Mouse (Mus musculus): Measurements from ENCODE around the gene Car4. TPM values are rescaled to one million over a fixed set of nuclear protein-coding genes. Genes with fewer than 3 reads are reported as not detected.

Gene Car4
- 0.23 and 0.26 TPM in 2 replicates for polyA plus RNA-seq (2015; fragmentation: Nextera tagmentation; extraction: Ambion mirVana)

DNA sequence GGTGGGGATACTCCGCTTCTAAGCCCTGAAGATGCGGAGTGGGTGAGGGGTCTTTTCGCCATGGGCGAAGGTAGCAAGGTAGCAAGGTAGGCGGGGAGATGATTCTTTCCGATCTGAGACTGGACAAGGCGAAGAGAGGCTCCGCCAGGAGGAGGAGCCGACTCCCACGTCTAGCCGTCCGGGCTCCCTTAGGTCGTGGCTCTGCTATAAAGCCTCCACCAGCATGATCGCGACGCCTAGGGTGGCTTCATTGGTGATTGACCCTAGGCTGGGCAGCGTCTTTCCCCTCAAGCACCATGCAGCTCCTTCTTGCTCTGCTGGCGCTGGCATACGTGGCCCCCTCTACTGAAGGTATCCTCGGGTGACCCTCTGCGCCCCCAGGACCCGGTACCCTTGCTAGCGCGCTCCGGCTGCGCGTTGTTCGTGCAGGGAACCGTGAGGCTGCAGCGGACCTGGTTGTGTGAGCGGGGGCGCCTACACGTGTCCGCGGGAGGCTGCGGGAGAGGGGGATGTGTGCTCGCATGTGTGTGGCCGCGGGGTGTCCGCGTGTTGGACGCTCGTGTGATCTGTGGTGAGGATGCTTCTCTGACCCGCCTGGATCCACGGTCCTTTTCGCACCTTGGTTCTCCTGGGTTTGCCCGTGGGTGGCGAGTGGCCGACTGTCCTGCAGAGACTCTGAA is at the start of gene Car4:
TSS of gene Car4 (plus strand) at position 196 of the 680 bp plus-strand sequence.
- Histone ChIP-seq H3K4me3 (peak within 1 kb of the TSS; percentile 33), H3K4me1 (peaks cover 20% of the 10 kb centered on the region), H3K27ac (no peak within 1 kb of the TSS), H3K36me3 (no peaks in the 10 kb centered on the region), H3K9me3 (no peaks in the 10 kb centered on the region), H3K27me3 (peaks cover 54% of the 10 kb centered on the region), H3K9ac (0 out of 2 replicates have a peak within 1 kb of the TSS, but pooled peaks have one; percentile 19), H3K4me2 (replicated peaks) (peak within 1 kb of the TSS; percentile 59)
- no peak for ATAC-seq (ENCODE audit: low FRiP score, low read depth)
- under 1% methylated on average over 49 of the region's 49 CpGs for WGBS

DNA sequence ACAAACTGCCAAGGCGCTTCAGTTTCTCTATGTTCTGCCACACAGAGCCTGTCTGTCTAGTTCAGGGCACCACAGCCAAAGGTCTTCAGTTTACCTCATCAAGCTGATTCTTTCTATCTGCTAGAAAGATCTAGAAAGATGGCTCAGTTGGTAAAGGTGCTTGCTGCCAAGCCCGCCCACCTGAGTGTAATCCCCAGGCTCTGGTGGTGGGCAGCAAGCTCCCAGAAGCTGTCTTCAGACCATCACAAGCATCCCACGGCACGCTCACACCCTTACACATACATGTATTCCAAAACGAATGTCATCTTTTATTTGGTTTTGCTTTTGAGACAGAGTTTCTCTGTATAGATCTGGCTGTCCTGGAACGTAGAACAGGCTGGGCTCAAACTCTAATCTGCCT is 49.1 kb upstream of the Car4 start:
- Histone ChIP-seq H3K27ac (no peak overlapping the region), H3K27me3 (no peaks in the 10 kb centered on the region), H3K9ac (no peak overlapping the region), H3K4me2 (replicated peaks) (no peak overlapping the region), H3K36me3 (peaks cover 96% of the 10 kb centered on the region), H3K4me3 (no peak overlapping the region), H3K9me3 (no peaks in the 10 kb centered on the region), H3K4me1 (no peaks in the 10 kb centered on the region)
- WGBS, result 91% methylated on average over 6 of the region's 6 CpGs
- ATAC-seq (ENCODE audit: low FRiP score, low read depth), result no peak

DNA sequence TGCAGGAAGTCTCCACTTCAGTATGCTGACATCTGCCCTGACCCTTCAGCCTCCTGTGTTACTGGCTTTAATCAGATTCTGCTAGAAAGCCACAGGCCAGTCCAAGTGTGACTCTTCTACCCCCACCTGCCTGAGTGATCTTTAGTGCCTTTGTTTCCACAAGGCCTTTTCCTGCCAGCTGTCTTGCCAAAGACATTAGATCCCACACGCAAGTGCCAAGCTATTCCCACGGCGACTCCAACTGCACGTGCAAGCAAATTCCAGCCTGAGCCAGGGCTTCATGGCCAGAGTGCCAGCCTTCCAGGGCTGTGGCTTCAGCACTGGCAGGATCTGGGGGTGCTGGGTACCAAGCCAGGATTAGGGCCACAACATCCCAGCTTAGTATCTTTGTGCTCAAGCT is 47.2 kb upstream of the Car4 start:
- 88% methylated on average over 4 of the region's 4 CpGs for WGBS
- Histone ChIP-seq H3K36me3 (peaks cover 80% of the 10 kb centered on the region), H3K27me3 (no peaks in the 10 kb centered on the region), H3K27ac (no peak overlapping the region), H3K4me3 (no peak overlapping the region), H3K9me3 (no peaks in the 10 kb centered on the region), H3K4me2 (replicated peaks) (no peak overlapping the region), H3K4me1 (peaks cover 14% of the 10 kb centered on the region), H3K9ac (no peak overlapping the region)
- ATAC-seq (ENCODE audit: low FRiP score, low read depth), result no peak

DNA sequence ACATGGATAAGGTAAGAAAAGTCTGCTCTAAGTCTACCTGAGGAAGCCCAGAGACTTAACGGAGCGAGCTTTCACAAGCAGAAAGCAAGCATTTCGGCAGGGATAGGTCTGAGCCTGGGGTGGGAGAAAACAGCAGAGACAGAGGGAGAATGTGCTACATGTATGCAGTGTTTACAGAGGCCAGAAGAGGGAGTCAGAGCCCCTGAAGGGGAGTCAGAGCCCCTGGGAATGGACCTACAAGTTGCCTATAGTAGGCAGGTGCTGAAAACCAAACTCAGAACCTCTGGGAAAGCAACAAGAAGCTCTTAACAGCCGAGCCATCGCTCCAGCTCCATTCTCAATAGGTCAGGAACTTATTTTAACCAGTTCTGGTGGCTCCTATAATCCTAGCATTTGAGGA is 42.9 kb upstream of the Car4 start:
- WGBS, result 83% methylated on average over 5 of the region's 5 CpGs
- H3K36me3 ChIP-seq, result peaks cover 38% of the 10 kb centered on the region
- H3K9ac ChIP-seq, result no peak overlapping the region
- H3K4me3 ChIP-seq, result peak overlapping the region; percentile 95; the same call in 1 of the 2 replicates
- H3K9me3 ChIP-seq, result no peaks in the 10 kb centered on the region
- peaks cover 22% of the 10 kb centered on the region for H3K4me1 ChIP-seq
- H3K27ac ChIP-seq, result no peak overlapping the region
- no peak for ATAC-seq (ENCODE audit: low FRiP score, low read depth)
- peak overlapping the region; percentile 75 for H3K4me2 ChIP-seq (replicated peaks)
- H3K27me3 ChIP-seq, result no peaks in the 10 kb centered on the region

DNA sequence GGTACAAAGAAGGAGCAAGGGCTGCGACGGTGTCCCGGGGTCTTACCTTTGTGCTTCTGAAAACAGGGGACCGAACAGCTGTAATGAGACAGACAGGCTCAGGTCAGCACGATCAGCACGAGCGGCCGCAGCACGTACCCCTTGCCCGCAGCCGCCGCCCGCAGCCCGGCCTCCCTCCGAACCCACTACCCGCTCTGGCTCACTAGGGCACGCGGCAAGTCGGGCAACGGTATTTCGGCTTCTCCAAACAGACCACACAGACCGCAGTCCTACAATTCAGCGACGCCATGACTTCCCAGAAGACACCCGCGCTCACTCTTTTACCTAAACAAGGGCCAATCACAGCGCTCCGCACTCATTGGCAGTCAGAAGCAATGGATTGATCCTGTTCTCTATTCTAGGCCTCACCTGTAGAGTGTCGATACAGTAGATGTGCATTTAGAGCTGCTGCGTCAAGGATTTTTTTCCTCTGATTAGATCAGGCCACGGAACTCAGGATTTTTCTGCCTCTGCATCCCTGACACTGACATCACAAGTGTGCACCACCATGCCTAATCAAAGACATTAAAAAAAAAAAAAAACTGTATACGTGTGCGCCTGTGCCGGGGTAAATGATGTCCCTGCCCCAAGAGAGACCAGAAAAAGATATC is 41.4 kb upstream of the Car4 start, which contains the start of gene Znhit3:
TSS of gene Znhit3 (minus strand) at position 314 of the 650 bp plus-strand sequence.
- Histone ChIP-seq H3K4me1 (peaks cover 22% of the 10 kb centered on the region), H3K27me3 (no peaks in the 10 kb centered on the region), H3K9me3 (no peaks in the 10 kb centered on the region), H3K9ac (peak within 1 kb of the TSS; percentile 93), H3K4me2 (replicated peaks) (peak within 1 kb of the TSS; percentile 75), H3K27ac (peak within 1 kb of the TSS; percentile 28; the same call in 1 of the 2 replicates), H3K4me3 (peak within 1 kb of the TSS; percentile 95), H3K36me3 (peaks cover 25% of the 10 kb centered on the region)
- peak; percentile 92 for ATAC-seq (ENCODE audit: low FRiP score, low read depth)
- 4% methylated on average over 34 of the region's 34 CpGs for WGBS

DNA sequence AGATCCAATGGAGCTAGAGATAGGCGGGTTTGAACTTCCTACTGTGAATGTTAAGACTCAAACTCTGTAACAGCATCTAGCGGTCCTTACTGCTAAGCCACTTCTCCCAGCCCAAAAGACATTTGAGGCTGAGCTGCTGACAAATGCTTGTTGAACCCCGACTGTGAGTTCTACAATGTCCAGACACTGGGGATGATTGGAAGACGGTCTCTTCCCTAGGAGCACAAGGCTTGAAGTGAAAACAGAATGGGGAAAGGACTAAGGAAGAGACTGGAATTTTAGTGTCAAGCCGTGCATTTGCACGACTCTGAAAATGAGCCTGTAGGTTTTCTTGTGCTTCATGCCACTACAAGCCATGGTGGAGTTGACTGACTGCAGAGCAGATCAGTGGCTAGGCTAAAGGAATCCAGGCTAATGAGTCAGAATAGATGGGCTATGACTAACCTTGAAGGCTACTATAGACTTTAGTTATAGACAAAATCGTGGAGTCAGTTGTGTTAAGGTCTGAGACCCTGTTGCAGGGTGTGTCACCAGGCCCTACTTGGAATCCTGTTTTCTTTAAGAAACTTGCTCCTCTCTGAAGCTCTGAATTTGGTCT is 40.8 kb upstream of the Car4 start:
- H3K36me3 ChIP-seq, result peaks cover 18% of the 10 kb centered on the region
- H3K4me3 ChIP-seq, result peak overlapping the region; percentile 95
- H3K27ac ChIP-seq, result no peak overlapping the region
- ATAC-seq (ENCODE audit: low FRiP score, low read depth), result no peak
- no peaks in the 10 kb centered on the region for H3K27me3 ChIP-seq
- peak overlapping the region; percentile 93 for H3K9ac ChIP-seq
- peak overlapping the region; percentile 75 for H3K4me2 ChIP-seq (replicated peaks)
- WGBS, result 59% methylated on average over 7 of the region's 7 CpGs
- peaks cover 22% of the 10 kb centered on the region for H3K4me1 ChIP-seq
- H3K9me3 ChIP-seq, result no peaks in the 10 kb centered on the region

DNA sequence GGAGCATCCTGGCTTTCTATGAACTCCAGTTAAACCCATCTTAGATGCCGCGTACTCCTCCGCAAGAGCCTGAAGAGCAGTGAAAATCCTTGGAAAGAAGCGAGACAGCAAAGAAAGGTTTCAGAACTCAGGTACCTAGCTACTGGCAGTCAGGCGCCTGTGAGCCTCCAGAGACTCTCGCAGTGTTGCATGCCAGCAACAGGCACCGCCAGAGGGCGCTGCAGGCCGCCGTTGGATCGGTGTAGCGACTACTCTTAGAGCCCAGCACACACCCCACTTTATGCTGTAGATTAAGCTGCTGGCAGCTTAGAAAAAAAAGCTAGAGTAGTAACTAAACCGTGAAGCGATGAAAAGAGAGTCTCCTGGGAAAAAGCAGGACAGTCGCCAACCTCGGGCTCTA is 39.2 kb upstream of the Car4 start:
- Histone ChIP-seq H3K27ac (no peak overlapping the region), H3K9ac (peak overlapping the region; percentile 20; the same call in 1 of the 2 replicates), H3K4me3 (0 out of 2 replicates have a peak overlapping the region, but pooled peaks have one; percentile 7), H3K4me1 (peaks cover 22% of the 10 kb centered on the region), H3K27me3 (no peaks in the 10 kb centered on the region), H3K4me2 (replicated peaks) (peak overlapping the region; percentile 48), H3K9me3 (no peaks in the 10 kb centered on the region), H3K36me3 (peaks cover 4% of the 10 kb centered on the region)
- no peak for ATAC-seq (ENCODE audit: low FRiP score, low read depth)
- WGBS, result 4% methylated on average over 16 of the region's 16 CpGs

DNA sequence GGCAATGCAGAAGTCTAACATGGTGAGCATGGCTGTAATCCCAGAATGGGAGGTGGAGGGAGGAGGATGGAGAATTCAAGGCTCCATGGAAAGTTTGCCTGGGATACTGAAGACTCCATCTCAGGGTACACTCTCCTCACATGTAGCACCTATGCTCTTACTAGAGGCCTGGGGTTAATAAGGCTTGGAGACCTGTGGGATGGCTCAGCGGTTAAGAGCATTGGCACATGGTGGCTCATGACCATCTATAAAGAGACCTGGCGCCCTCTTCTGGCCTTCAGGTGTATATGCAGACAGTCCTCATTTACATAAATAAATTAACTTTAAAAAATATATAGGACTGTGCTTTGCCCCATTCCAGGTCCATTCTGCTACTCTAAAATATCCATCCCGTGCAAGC is 38.3 kb upstream of the Car4 start:
- Histone ChIP-seq H3K4me1 (peaks cover 19% of the 10 kb centered on the region), H3K4me2 (replicated peaks) (no peak overlapping the region), H3K27me3 (no peaks in the 10 kb centered on the region), H3K9me3 (no peaks in the 10 kb centered on the region), H3K27ac (no peak overlapping the region), H3K36me3 (no peaks in the 10 kb centered on the region; the same call in 1 of the 2 replicates), H3K9ac (no peak overlapping the region), H3K4me3 (no peak overlapping the region)
- ATAC-seq (ENCODE audit: low FRiP score, low read depth), result no peak
- WGBS, result 45% methylated on average over 3 of the region's 3 CpGs

DNA sequence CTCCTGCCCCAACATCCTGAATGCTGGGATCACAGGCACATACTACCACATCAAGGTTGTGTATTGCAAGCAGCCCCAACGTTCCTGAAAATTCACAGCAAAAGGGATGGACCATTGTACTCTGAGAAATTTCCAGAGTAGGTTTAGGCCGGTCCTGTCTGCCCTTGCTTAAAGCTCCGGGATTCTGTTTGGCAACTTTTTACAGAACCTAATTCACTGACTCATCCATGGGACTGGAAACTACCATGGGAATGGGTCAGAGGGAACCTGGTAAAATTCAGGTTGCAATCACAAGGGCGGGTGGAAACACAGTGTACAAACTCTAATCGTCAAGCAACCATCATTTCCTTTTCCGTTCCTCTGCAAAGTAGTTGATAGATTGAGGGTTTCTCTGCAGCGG is 37.6 kb upstream of the Car4 start:
- Histone ChIP-seq H3K9me3 (no peaks in the 10 kb centered on the region), H3K27me3 (no peaks in the 10 kb centered on the region), H3K4me3 (no peak overlapping the region), H3K4me2 (replicated peaks) (no peak overlapping the region), H3K4me1 (peaks cover 12% of the 10 kb centered on the region), H3K27ac (no peak overlapping the region), H3K9ac (no peak overlapping the region), H3K36me3 (no peaks in the 10 kb centered on the region)
- WGBS, result 72% methylated on average over 7 of the region's 7 CpGs
- no peak for ATAC-seq (ENCODE audit: low FRiP score, low read depth)

DNA sequence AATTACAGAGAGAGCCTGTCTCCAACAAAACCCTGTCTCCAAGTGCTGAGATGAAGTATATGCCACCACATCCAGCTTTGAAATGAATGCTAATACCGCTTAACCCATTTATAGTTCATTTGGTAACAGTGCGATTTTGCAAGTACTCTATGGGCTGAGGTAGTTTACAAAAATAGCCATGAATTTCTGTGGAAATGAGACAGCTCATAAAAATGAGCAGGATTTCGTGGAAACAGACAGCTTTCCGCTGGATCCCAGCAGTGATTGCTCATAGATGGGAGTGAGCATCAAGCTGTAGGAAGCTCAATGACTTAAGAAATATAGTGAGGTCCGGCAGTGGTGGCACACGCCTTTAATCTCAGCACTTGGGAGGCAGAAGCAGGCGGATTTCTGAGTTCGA is 36.6 kb upstream of the Car4 start:
- H3K27me3 ChIP-seq, result no peaks in the 10 kb centered on the region
- no peak for ATAC-seq (ENCODE audit: low FRiP score, low read depth)
- H3K27ac ChIP-seq, result no peak overlapping the region
- no peak overlapping the region for H3K9ac ChIP-seq
- no peaks in the 10 kb centered on the region for H3K36me3 ChIP-seq
- WGBS, result 76% methylated on average over 8 of the region's 8 CpGs
- H3K4me2 ChIP-seq (replicated peaks), result no peak overlapping the region
- 0 out of 2 replicates have a peak, but pooled peaks cover 5% of the 10 kb centered on the region for H3K4me1 ChIP-seq
- H3K4me3 ChIP-seq, result no peak overlapping the region
- no peaks in the 10 kb centered on the region for H3K9me3 ChIP-seq

DNA sequence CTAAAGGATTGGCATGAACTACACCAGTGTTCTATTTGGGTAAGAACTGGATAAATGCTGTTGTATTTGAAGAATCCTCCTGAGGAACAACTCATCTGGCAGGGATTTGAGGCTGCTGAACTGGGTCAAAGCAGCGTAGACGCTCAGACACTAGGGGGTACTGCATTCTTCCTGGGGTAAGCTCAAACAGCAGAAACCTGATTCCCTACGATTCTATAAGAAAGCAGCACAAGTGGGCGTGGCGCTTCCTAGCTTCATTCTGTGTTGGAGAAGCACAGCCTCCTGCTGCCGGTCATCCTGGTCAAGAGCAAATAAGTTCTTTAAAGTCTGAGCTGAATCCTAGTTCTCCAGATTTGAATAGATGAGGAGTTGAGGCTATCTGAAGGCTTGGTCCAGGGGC is 25.3 kb upstream of the Car4 start:
- no peak for ATAC-seq (ENCODE audit: low FRiP score, low read depth)
- H3K4me3 ChIP-seq, result no peak overlapping the region
- H3K27me3 ChIP-seq, result no peaks in the 10 kb centered on the region
- no peak overlapping the region for H3K9ac ChIP-seq
- no peak overlapping the region for H3K27ac ChIP-seq
- no peaks in the 10 kb centered on the region for H3K9me3 ChIP-seq
- H3K4me1 ChIP-seq, result no peaks in the 10 kb centered on the region
- 15% methylated on average over 6 of the region's 6 CpGs for WGBS
- H3K36me3 ChIP-seq, result no peaks in the 10 kb centered on the region
- no peak overlapping the region for H3K4me2 ChIP-seq (replicated peaks)

DNA sequence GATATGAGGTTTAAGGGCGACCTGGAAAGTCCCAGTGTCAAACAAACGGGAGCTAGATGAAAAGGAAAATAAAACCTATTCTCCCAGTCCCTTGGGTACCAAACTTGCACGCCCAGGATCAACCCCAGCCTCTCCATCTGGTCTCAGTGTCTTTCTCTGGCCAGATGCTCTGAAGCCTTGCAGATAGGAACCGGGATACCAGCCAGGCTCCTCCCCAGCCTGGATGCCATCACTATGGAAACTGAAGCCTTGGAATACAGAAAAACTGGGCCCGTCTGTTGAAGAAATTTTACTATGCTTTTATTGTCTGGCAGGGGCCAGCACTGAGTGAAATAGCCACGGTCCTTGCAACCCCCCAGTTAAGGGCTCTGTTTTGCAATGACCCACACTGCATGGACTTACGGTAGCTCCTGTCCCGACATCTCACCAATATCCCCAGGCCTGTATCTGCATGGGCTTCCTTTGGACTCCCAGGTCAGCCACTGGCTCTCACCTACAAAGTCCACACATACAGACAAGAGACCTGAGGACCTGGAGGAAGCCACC is 18.0 kb upstream of the Car4 start:
- no peak for ATAC-seq (ENCODE audit: low FRiP score, low read depth)

More for the DNA sequence above, 18.0 kb upstream of the Car4 start:
- Histone ChIP-seq H3K4me1 (peaks cover 5% of the 10 kb centered on the region), H3K4me3 (no peak overlapping the region), H3K9me3 (no peaks in the 10 kb centered on the region), H3K4me2 (replicated peaks) (no peak overlapping the region), H3K36me3 (no peaks in the 10 kb centered on the region), H3K9ac (no peak overlapping the region), H3K27ac (no peak overlapping the region), H3K27me3 (peaks cover 16% of the 10 kb centered on the region)
- 51% methylated on average over 8 of the region's 8 CpGs for WGBS

Measured in limb, embryonic 13.5 days (tissue).